Mouse (Mus musculus): ENCODE data around the gene Enpep. TPM values are rescaled to one million over a fixed set of nuclear protein-coding genes. Genes with fewer than 3 reads are reported as not detected.

Gene Enpep
- total RNA-seq, 2 experiments from 2014 or later: 1.0 to 1.3 TPM

DNA sequence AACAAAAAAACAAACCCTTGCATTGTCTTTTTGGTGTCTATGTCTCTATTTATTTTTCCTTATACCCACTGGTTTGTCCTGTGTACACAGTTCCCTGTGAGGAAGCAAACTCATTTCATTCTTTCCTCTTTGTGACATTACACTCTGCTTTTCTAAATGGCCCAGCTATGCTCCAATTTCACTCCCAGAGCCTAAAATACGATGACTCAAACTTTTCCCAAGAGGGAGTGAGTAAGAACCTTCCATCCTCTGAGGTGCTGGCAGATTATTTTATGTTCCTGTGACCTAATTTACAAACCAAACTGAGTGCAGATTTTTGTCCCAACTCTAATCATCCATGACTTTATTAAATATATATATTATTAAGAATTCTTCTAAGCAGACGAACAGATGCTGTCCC is 19.3 kb downstream of the Enpep start:
- no peak for DNase-seq (ENCODE audit: low spot score in 2 of 2)

DNA sequence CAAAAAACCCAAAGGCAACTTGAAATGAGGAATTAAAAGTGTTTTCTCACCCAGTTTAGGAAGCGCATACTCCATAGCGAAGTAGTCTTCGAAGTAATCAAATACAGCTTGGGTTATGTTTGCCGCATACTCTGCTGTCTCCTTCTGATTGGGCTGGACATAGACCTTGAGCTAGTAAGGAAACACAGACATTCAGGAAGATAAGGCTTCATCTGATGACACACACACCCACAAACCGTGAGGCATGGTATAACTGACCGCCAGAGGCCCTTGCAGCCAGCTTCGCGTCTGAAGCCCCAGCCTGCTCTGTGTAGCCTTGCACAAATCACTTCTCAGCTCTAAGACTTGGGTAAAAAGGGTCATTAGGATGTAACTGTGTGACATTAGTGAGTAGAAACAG is 20.0 kb downstream of the Enpep start:
- DNase-seq (ENCODE audit: low spot score in 2 of 2): no peak

- no peak for DNase-seq (ENCODE audit: low spot score in 2 of 2)
Observed at GRCm38 (mm10) chr3:129311951-129312350, 20.6 kb downstream of the Enpep start.

GRCm38 (mm10) chr3:129309926-129310325 is 22.6 kb downstream of the Enpep start:
- DNase-seq (ENCODE audit: low spot score in 2 of 2): no peak

DNA sequence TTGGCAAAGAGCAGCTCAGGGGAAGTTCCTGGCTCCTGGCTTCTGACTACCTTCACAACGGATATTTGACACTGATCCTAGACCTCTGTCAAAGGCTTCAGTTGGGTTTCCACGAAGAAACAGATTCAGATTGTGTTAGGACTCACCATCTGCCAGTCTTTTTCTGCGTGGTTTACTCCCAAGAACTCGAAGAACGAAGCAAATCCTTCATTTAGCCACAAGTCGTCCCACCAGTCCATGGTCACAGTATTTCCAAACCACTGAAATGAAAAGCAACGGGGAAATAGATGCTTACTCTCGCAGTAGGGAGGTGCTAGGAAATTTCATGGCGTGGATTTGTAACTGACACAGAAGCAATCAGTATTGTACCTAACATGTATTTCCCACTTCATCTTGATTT is 23.6 kb downstream of the Enpep start:
- DNase-seq (ENCODE audit: low spot score in 2 of 2): peak in 1 of 2 experiments; percentile 29

GRCm38 (mm10) chr3:129308102-129308752 is 24.3 kb downstream of the Enpep start:
- DNase-seq (ENCODE audit: low spot score in 2 of 2): peak in 1 of 2 experiments; percentile 60

DNA sequence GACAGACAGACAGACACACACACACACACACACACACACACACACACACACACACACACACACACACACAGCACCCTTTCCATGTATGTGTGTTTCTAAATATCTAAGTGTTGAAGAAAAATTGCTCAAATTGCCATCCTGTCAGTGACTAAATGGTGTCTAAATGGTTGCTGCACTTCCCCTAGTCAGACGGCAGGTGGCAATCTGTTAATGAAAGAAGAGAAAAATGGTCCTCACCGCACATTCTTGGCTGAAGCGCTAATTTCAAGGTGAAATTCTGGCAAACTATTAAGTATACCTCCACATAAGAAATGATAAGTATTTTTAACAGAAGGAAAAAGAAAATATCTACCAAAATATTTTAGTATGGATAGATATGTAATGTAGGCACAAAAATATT is 28.6 kb downstream of the Enpep start:
- DNase-seq (ENCODE audit: low spot score in 2 of 2): peak in 1 of 2 experiments; percentile 67

DNA sequence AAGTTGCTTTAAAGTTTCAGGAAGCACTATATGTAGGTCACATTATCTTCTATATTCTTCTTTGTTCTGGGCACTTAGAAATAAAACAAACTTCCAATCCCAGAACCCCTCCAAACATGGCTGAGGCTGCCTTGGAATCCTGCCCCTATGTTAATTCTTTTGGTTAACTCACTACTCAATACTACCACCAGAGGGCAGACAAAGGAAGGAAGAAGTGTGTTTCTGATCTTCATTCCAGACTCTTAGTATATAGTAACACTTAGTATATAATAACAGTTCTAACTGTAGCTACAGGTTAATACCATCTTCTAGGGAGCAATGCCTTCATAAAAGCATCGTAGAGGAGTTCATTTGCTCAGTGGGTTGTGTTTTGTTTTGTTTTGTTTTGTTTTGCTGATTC is 32.6 kb downstream of the Enpep start:
- peak in 1 of 2 experiments; percentile 22 for DNase-seq (ENCODE audit: low spot score in 2 of 2)

GRCm38 (mm10) chr3:129298606-129299005 is 33.9 kb downstream of the Enpep start:
- DNase-seq (ENCODE audit: low spot score in 2 of 2): no peak

- no peak for DNase-seq (ENCODE audit: low spot score in 2 of 2)
Observed at GRCm38 (mm10) chr3:129296994-129297393, 35.5 kb downstream of the Enpep start.

DNA sequence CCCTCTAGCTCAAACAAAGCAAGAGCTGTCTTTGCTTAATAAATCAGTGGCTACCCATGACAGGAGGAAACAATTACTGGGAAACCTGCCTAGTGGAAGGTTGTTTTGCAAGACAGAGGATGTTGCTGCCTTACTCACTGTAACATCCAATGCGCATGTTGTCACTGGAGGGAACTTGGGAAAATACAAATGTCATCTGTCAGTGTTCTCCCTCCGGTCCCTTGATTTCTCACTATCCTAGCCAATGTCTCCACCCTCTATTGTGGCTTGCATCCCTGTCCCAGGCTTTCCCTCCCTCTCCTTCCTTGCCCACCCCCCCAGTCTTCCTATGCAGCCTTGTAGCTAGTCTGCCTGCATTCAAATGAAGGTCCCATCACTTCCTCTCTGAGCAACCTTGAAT is 36.6 kb downstream of the Enpep start:
- no peak for DNase-seq (ENCODE audit: low spot score in 2 of 2)

DNA sequence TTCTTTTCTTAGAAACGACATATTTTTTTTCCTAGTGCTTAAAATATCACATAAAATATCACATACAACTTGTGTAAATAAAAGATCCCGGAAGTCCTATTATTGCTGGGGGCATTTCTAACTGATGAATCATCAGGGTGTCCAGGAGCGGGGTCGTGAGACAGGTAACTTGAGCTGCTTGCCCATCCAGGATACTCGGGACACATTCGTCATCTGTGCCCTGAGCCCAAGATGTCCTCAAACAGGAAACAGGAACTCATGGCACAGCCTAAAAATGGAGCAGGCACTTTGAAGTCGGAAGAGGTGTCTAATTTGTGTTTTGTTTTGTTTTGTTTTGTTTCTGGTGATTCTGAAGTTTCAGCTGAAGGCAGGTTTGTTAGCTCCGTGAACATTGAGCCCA is 43.0 kb downstream of the Enpep start:
- no peak for DNase-seq (ENCODE audit: low spot score in 2 of 2)

DNA sequence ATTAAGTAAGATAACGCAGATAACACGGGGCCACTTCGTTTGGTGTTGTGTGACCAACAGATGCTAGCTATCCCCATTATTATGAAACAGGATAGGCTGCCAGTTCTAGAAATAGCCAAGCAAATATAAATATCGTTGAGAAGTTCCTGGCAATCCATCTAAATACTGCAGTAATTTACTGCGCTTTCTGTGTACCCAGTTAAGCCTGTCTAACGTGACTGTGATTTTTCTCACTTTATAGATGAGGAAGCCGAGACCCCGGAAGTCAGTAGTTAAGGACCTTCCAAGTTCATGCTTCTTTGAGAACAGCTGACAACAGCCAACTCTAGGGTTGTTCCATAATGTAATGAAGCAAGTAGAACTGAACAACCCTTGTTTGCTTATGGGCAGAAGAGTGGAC is 45.4 kb downstream of the Enpep start:
- no peak for DNase-seq (ENCODE audit: low spot score in 2 of 2)

- DNase-seq (ENCODE audit: low spot score in 2 of 2): no peak
Observed at GRCm38 (mm10) chr3:129286426-129286825, 46.1 kb downstream of the Enpep start.

DNA sequence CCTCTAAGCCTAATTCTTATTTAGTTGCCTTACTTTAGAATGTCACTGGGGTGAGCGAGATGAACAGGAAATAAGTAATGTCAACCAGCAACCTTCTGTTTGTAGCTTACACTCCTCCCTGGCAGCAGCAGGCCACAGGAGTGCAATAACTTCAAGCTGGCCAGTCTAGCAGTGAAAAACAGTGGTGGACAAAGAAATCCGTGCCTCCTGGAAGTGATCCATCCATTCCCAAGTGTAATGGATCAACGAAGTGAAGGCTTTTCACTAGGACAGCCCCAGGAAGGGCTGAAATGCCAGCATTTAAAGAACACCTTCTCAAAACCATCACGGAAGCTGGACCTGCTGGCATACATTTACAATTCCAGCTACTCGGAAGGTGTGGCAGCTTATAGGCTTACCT is 48.2 kb downstream of the Enpep start:
- DNase-seq (ENCODE audit: low spot score in 2 of 2): no peak

- DNase-seq (ENCODE audit: low spot score in 2 of 2): no peak
Observed at GRCm38 (mm10) chr3:129279441-129279840, 53.1 kb downstream of the Enpep start.

GRCm38 (mm10) chr3:129273156-129273831 is 59.2 kb downstream of the Enpep start:
- no peak for DNase-seq (ENCODE audit: low spot score in 2 of 2)

DNA sequence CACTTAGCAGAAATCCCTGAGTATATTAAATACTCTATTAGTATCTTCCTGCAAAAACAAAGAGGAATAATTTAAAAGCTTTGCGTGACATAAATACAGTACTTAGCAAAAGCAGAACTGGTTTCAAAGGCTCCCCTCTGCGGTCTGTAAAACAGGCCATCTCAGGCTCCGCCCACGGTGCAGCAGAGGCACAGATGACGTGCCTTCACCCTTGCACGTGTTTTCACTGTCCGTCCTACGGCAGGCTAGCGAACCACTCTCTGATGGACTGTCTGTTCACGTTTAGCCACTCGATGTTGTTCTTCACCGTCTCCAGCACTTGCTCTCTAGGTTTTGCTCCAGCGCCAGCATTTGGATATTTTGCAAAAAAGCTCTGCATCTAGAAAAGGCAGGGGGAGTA is 62.5 kb downstream of the Enpep start:
- DNase-seq (ENCODE audit: low spot score in 2 of 2): peak in 1 of 2 experiments; percentile 1

DNA sequence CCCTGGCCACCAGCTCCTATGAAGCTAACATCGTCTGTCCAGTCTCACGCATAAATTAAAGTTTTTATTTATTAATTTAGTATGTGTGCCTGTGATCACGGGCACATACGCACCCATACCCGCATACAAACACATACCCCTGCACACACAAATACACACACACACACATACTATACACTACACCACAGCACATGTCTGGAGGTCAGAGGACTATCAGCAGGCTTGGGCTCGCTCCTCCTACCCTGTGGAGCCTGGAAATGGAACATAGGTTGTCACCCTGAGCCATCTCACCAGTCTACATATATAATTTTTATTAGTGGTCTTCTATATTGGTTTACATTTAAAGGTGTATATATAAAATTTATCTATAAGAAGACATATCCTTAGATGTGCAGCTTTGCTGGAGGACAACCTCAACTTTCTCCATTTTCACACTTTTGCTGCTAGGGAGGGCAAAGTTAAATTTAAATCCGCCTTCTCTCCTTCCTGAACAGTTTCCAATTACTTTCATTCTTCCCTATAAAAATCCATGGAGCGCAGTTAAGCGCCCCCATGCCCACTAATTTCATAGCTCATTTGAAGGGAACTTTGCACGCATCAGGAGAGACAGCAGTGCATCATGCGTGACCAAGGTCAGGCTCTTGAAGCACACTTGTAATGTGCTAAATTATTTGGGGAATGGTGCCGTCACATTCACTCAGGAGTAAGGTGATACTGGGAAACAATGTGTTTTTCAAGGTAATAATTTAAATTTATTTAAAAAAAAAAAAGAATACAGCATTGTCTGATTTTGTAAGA is 63.4 kb downstream of the Enpep start:
- no peak for DNase-seq (ENCODE audit: low spot score in 2 of 2)

GRCm38 (mm10) chr3:129258497-129258896 is 74.0 kb downstream of the Enpep start:
- no peak for DNase-seq (ENCODE audit: low spot score in 2 of 2)

DNA sequence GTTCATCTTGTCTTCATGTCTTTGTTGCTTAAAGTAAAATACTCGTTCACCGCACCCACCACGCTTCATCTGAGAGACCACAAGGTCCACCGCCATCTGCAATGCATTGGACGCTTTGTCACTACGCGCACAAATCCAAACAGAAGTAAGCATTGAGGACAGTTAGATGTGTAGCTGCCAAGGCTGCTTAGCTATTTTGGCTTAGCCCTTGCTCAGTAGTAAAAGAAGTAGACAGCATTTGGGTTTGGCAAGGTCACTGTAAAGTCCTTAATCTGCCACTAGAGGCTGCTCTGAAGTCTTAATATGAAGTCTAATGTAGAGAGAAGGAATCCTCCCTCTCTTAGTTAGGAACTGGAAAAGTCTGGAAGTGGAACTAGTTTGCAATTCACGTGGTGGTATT is 75.8 kb downstream of the Enpep start:
- peak in 1 of 2 experiments; percentile 27 for DNase-seq (ENCODE audit: low spot score in 2 of 2)

DNA sequence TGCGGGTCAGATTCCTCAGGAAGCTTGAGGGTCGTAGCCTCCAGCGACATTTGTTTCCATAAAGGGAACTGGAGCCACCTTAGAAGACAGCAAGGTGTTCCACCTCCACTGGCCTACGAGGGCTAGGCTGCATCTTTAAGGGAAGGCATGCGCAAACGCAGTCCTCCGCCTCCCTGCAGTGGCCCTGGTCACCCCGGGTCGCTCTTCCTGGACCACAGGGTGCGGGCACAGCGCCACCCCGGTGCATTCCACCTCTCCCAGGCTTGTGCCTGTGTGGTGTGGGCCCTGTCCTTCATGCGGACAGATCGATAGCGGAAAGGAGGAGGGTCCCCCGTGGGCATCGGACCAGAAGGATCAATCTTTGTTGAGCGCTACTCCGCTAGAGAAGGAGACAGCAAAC is 76.2 kb downstream of the Enpep start:
- DNase-seq (ENCODE audit: low spot score in 2 of 2): no peak
